Comparison of ENCODE assay signal across 26 mouse cellular contexts in genomic region chr2:179293114-179293513, GRCm38 (mm10).
DNase-seq lines count a peak whose midpoint lies in the region; ATAC-seq lines count a peak whose summit lies in the region.
"Had no signal": no experiment of that assay in that cellular context is flagged by ENCODE, and none has a peak within 500 bp of the region (broad histone marks: within the 10 kb centered on the region; RNA-seq: fewer than 3 reads in every experiment).

No protein-coding gene starts in this region.

- H3K27ac ChIP-seq in forebrain, embryonic 12.5 days: no peak overlapping the region
- no peak overlapping the region for H3K27ac ChIP-seq in forebrain, embryonic 11.5 days (ENCODE audit: low read depth, low read length)
- H3K27ac ChIP-seq in neural tube, embryonic 12.5 days: no peak overlapping the region
- H3K27ac ChIP-seq in midbrain, embryonic 12.5 days (replicated peaks): peak overlapping the region; percentile 31
- H3K27ac ChIP-seq in neural tube, embryonic 14.5 days (ENCODE audit: low read depth, low read length): no peak overlapping the region
- H3K27ac ChIP-seq: embryonic facial prominence, embryonic 13.5 days; gastrocnemius, adult 2 months; limb, embryonic 10.5 days; limb, embryonic 15.5 days; liver, embryonic 13.5 days; macrophage had no signal

- H3K9ac ChIP-seq in forebrain, embryonic 12.5 days: no peak overlapping the region
- no peak overlapping the region for H3K9ac ChIP-seq in forebrain, embryonic 11.5 days (ENCODE audit: low read length)
- no peak overlapping the region for H3K9ac ChIP-seq in neural tube, embryonic 12.5 days
- no peak overlapping the region for H3K9ac ChIP-seq in midbrain, embryonic 12.5 days (replicated peaks)
- no peak overlapping the region for H3K9ac ChIP-seq in neural tube, embryonic 14.5 days (replicated peaks; ENCODE audit: low read depth, low read length)
- H3K9ac ChIP-seq: embryonic facial prominence, embryonic 13.5 days; limb, embryonic 15.5 days; liver, embryonic 13.5 days had no signal

- no peaks in the 10 kb centered on the region for H3K36me3 ChIP-seq in forebrain, embryonic 12.5 days (replicated peaks)
- H3K36me3 ChIP-seq in forebrain, embryonic 11.5 days (ENCODE audit: control insufficient read depth, insufficient read depth, low read length): no peaks in the 10 kb centered on the region
- no peaks in the 10 kb centered on the region for H3K36me3 ChIP-seq in neural tube, embryonic 12.5 days
- no peaks in the 10 kb centered on the region for H3K36me3 ChIP-seq in midbrain, embryonic 12.5 days
- H3K36me3 ChIP-seq in neural tube, embryonic 14.5 days (ENCODE audit: control insufficient read depth, insufficient read depth, low read length): no peaks in the 10 kb centered on the region
- H3K36me3 ChIP-seq: embryonic facial prominence, embryonic 13.5 days; G1E; limb, embryonic 10.5 days; limb, embryonic 15.5 days; liver, embryonic 13.5 days had no signal

- H3K9me3 ChIP-seq in forebrain, embryonic 12.5 days: no peaks in the 10 kb centered on the region
- no peaks in the 10 kb centered on the region for H3K9me3 ChIP-seq in forebrain, embryonic 11.5 days (ENCODE audit: control insufficient read depth, low read length)
- H3K9me3 ChIP-seq in neural tube, embryonic 12.5 days: no peaks in the 10 kb centered on the region
- no peaks in the 10 kb centered on the region for H3K9me3 ChIP-seq in midbrain, embryonic 12.5 days
- H3K9me3 ChIP-seq in neural tube, embryonic 14.5 days (ENCODE audit: control insufficient read depth, low read length): no peaks in the 10 kb centered on the region
- H3K9me3 ChIP-seq: embryonic facial prominence, embryonic 13.5 days; limb, embryonic 10.5 days; limb, embryonic 15.5 days had no signal

- WGBS in forebrain, embryonic 12.5 days: 50% methylated on average over 8 of the region's 8 CpGs
- whole genome bisulfite sequencing in forebrain, embryonic 11.5 days: 65% methylated on average over 8 of the region's 8 CpGs
- WGBS in neural tube, embryonic 12.5 days: 44% methylated on average over 8 of the region's 8 CpGs
- 51% methylated on average over 8 of the region's 8 CpGs for WGBS in midbrain, embryonic 12.5 days
- WGBS in neural tube, embryonic 14.5 days: 39% methylated on average over 8 of the region's 8 CpGs

- no peaks in the 10 kb centered on the region; the same call in 1 of the 2 replicates for H3K27me3 ChIP-seq in forebrain, embryonic 12.5 days
- H3K27me3 ChIP-seq in forebrain, embryonic 11.5 days (ENCODE audit: control insufficient read depth, insufficient read depth, low read length): no peaks in the 10 kb centered on the region
- H3K27me3 ChIP-seq in neural tube, embryonic 12.5 days (replicated peaks): no peaks in the 10 kb centered on the region
- H3K27me3 ChIP-seq in midbrain, embryonic 12.5 days: peaks cover 5% of the 10 kb centered on the region; the same call in 1 of the 2 replicates
- no peaks in the 10 kb centered on the region for H3K27me3 ChIP-seq in neural tube, embryonic 14.5 days (ENCODE audit: control insufficient read depth, insufficient read depth, low read length)
- H3K27me3 ChIP-seq: embryonic facial prominence, embryonic 13.5 days; limb, embryonic 15.5 days; liver, embryonic 13.5 days had no signal

- no peak for DNase-seq in forebrain, embryonic 11.5 days (ENCODE audit: low spot score)
- DNase-seq in neural tube, embryonic 10.5 days (ENCODE audit: extremely low spot score, low spot score): no peak
- DNase-seq in frontal cortex, postnatal 36 days (ENCODE audit: low spot score in 2 of 2): no peak
- DNase-seq in adrenal gland, postnatal 14 days: no peak
- DNase-seq: cerebellum, adult 11-12 months; cerebellum, adult 9-11 months; gastrocnemius, adult 2 months; heart, postnatal 14 days; kidney, postnatal 10 days; layer of hippocampus, adult 9-11 months; liver, embryonic 13.5 days; lung, adult 18-20 months; thymus, adult 2 months; thymus, postnatal 36 days had no signal

- H3K4me3 ChIP-seq in forebrain, embryonic 12.5 days (replicated peaks): no peak overlapping the region
- no peak overlapping the region for H3K4me3 ChIP-seq in forebrain, embryonic 11.5 days (ENCODE audit: low read depth, low read length)
- no peak overlapping the region for H3K4me3 ChIP-seq in neural tube, embryonic 12.5 days
- no peak overlapping the region for H3K4me3 ChIP-seq in midbrain, embryonic 12.5 days
- H3K4me3 ChIP-seq in neural tube, embryonic 14.5 days (ENCODE audit: low read depth, low read length): no peak overlapping the region
- H3K4me3 ChIP-seq: embryonic facial prominence, embryonic 13.5 days; gastrocnemius, adult 2 months; limb, embryonic 10.5 days; limb, embryonic 15.5 days; liver, embryonic 13.5 days had no signal

- peaks cover 53% of the 10 kb centered on the region for H3K4me1 ChIP-seq in forebrain, embryonic 12.5 days
- H3K4me1 ChIP-seq in forebrain, embryonic 11.5 days (replicated peaks; ENCODE audit: control insufficient read depth, insufficient read depth, low read length): peaks cover 9% of the 10 kb centered on the region; the same call in 1 of the 2 replicates
- peaks cover 28% of the 10 kb centered on the region for H3K4me1 ChIP-seq in neural tube, embryonic 12.5 days
- peaks cover 57% of the 10 kb centered on the region for H3K4me1 ChIP-seq in midbrain, embryonic 12.5 days
- peaks cover 20% of the 10 kb centered on the region; the same call in 1 of the 2 replicates for H3K4me1 ChIP-seq in neural tube, embryonic 14.5 days (ENCODE audit: control insufficient read depth, insufficient read depth, low read length)
- H3K4me1 ChIP-seq: embryonic facial prominence, embryonic 13.5 days; limb, embryonic 15.5 days; liver, embryonic 13.5 days had no signal

- ATAC-seq in forebrain, embryonic 12.5 days (ENCODE audit: low FRiP score): 0 out of 2 replicates have a peak, but pooled peaks have one; percentile 36
- ATAC-seq in forebrain, embryonic 11.5 days (replicated peaks; ENCODE audit: low FRiP score): no peak
- ATAC-seq in neural tube, embryonic 12.5 days (ENCODE audit: low FRiP score, low read depth): 0 out of 2 replicates have a peak, but pooled peaks have one; percentile 39
- peak; percentile 49; the same call in 1 of the 2 replicates for ATAC-seq in midbrain, embryonic 12.5 days (ENCODE audit: low FRiP score, low read depth)
- peak; percentile 18; the same call in 1 of the 2 replicates for ATAC-seq in neural tube, embryonic 14.5 days (ENCODE audit: low read depth)
- ATAC-seq: forebrain, embryonic 14.5 days; intestine, embryonic 16.5 days; lung, postnatal 0 days had no signal

- no peak overlapping the region for H3K4me2 ChIP-seq in forebrain, embryonic 12.5 days
- no peak overlapping the region for H3K4me2 ChIP-seq in forebrain, embryonic 11.5 days (ENCODE audit: low read depth, low read length, severe bottlenecking)
- H3K4me2 ChIP-seq in neural tube, embryonic 12.5 days (replicated peaks): no peak overlapping the region
- H3K4me2 ChIP-seq in midbrain, embryonic 12.5 days (replicated peaks): peak overlapping the region; percentile 36; the same call in 1 of the 2 replicates
- H3K4me2 ChIP-seq in neural tube, embryonic 14.5 days (ENCODE audit: low read depth, low read length): no peak overlapping the region
- H3K4me2 ChIP-seq: embryonic facial prominence, embryonic 13.5 days; limb, embryonic 15.5 days; liver, embryonic 13.5 days had no signal
